Mouse (Mus musculus): ENCODE results near the gene Syt17. TPM values are rescaled to one million over a fixed set of nuclear protein-coding genes. Genes with fewer than 3 reads are reported as not detected.

Syt17 gene
- polyA plus RNA-seq, 1 experiment, result 5.4 TPM

- TF ChIP-seq POLR2A (IDR thresholded peaks at IDR 0.05; ENCODE audit: insufficient read length, low read depth) (no peak), USF1 (IDR thresholded peaks at IDR 0.05; ENCODE audit: low read depth) (no peak), MYOD1 (IDR thresholded peaks at IDR 0.05; ENCODE audit: control insufficient read depth in 1 of 3, insufficient read length in 2 of 3, low read depth in 2 of 3) (peak in 2 of 3 experiments; percentile 47 to 55), MYOG (IDR thresholded peaks at IDR 0.05; ENCODE audit: control insufficient read depth in 1 of 3, insufficient read depth in 1 of 3, insufficient read length in 2 of 3, low read depth in 2 of 3) (peak in 1 of 3 experiments; percentile 7), E2F4 (IDR thresholded peaks at IDR 0.05; ENCODE audit: insufficient read depth) (no peak), CEBPB (IDR thresholded peaks at IDR 0.05; ENCODE audit: insufficient read depth, poor library complexity, severe bottlenecking) (no peak)
- no peak overlapping the region for H3K4me3 ChIP-seq
- H3K79me2 ChIP-seq (ENCODE audit: control insufficient read depth, insufficient read depth), result no peaks in the 10 kb centered on the region
- no peaks in the 10 kb centered on the region for H3K27me3 ChIP-seq (ENCODE audit: control insufficient read depth, insufficient read depth, insufficient read length)
- no peaks in the 10 kb centered on the region for H3K36me3 ChIP-seq (ENCODE audit: control insufficient read depth, insufficient read depth)
- H3ac ChIP-seq (ENCODE audit: control insufficient read depth, insufficient read length), result no peak overlapping the region
- peak overlapping the region; percentile 44 for H3K4me2 ChIP-seq (ENCODE audit: low read depth)
Observed at GRCm38 (mm10) chr7:118462818-118463762, 15.1 kb upstream of the Syt17 start.

DNA sequence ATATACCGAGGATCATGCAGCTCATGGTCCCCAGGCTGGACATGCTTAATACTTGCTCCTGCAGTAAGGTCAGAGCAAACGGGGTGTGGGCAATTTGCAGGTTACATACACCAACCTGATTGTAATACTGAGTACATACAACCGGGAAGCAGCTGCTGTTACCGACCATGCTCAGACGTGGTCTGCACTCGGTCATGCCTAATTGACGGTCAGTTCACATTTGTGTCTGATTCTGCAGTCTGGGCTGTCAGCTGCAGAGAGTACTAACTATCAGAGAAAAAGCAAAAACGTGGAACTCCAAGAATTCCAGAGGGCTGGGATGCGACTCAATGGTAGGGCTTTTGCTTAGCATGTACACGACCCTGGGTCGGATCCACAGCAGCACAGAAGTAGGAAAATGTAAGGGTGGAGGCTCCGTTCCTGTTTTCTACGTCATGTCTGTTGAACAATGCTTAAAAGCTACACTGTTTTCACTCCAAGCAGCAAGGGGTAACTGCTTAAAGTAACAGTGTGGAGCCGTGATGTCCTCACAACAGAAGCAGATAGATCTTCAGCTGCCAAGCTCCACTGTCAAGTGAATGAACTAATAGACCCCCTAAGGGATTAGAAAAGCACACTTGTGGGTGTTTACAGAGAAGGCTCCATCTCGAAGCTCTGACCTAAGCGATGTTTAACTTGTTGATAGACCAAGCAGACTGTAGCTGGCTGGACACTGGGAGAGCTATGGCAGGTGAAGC, 13.5 kb upstream of the Syt17 start:
- TF ChIP-seq MYOD1 (IDR thresholded peaks at IDR 0.05; ENCODE audit: control insufficient read depth in 1 of 3, insufficient read length in 2 of 3, low read depth in 2 of 3) (peak in 1 of 3 experiments; percentile 20), SRF (IDR thresholded peaks at IDR 0.05; ENCODE audit: control insufficient read depth, insufficient read length, low read depth) (no peak)
- H3K27me3 ChIP-seq (ENCODE audit: control insufficient read depth, insufficient read depth, insufficient read length), result no peaks in the 10 kb centered on the region
- no peak overlapping the region for H3K4me2 ChIP-seq (ENCODE audit: low read depth)
- no peak overlapping the region for H3ac ChIP-seq (ENCODE audit: control insufficient read depth, insufficient read length)
- H3K4me3 ChIP-seq, result no peak overlapping the region
- H3K36me3 ChIP-seq (ENCODE audit: control insufficient read depth, insufficient read depth), result no peaks in the 10 kb centered on the region
- H3K79me2 ChIP-seq (ENCODE audit: control insufficient read depth, insufficient read depth), result no peaks in the 10 kb centered on the region

DNA sequence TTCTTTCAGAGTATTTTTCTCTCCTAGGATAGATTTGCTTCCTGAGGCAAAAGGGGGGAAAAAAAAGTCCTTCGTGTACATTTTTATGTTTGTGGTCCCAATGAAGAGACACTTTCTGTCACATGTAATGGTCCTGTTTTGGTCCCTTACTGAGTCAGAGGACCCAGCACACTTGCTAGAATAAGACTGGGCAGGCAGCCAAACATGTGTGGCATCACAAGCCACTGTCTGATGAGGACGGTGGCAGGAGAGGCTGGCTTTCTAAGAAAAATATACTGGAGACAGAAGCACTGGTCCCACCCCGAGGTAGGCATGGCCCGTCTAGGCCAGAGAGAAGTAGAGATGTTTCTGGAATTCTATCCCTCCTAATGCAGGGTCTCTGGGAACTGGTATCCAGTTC, 5.7 kb upstream of the Syt17 start:
- no peak overlapping the region for H3ac ChIP-seq (ENCODE audit: control insufficient read depth, insufficient read length)
- TF ChIP-seq MYOD1 (IDR thresholded peaks at IDR 0.05; ENCODE audit: control insufficient read depth in 1 of 3, insufficient read length in 2 of 3, low read depth in 2 of 3) (no peak), SRF (IDR thresholded peaks at IDR 0.05; ENCODE audit: control insufficient read depth, insufficient read length, low read depth) (no peak), MAX (IDR thresholded peaks at IDR 0.05; ENCODE audit: low read depth) (no peak), TCF12 (IDR thresholded peaks at IDR 0.05; ENCODE audit: insufficient read depth, poor library complexity, severe bottlenecking) (no peak), POLR2AphosphoS2 (IDR thresholded peaks at IDR 0.05; ENCODE audit: insufficient read length, low read depth) (no peak), TCF3 (IDR thresholded peaks at IDR 0.05; ENCODE audit: insufficient read length, low read depth) (no peak), USF1 (IDR thresholded peaks at IDR 0.05; ENCODE audit: low read depth) (no peak), MYOG (IDR thresholded peaks at IDR 0.05; ENCODE audit: control insufficient read depth in 1 of 3, insufficient read depth in 1 of 3, insufficient read length in 2 of 3, low read depth in 2 of 3) (no peak), CEBPB (IDR thresholded peaks at IDR 0.05; ENCODE audit: insufficient read depth, poor library complexity, severe bottlenecking) (no peak), POLR2A (IDR thresholded peaks at IDR 0.05; ENCODE audit: insufficient read length, low read depth) (no peak)

GRCm38 (mm10) chr7:118452940-118453339, 4.9 kb upstream of the Syt17 start:
- Histone ChIP-seq H3K36me3 (ENCODE audit: control insufficient read depth, insufficient read depth) (no peaks in the 10 kb centered on the region), H3K4me3 (no peak overlapping the region), H3K27me3 (ENCODE audit: control insufficient read depth, insufficient read depth, insufficient read length) (no peaks in the 10 kb centered on the region), H3ac (ENCODE audit: control insufficient read depth, insufficient read length) (no peak overlapping the region), H3K4me2 (ENCODE audit: low read depth) (no peak overlapping the region), H3K79me2 (ENCODE audit: control insufficient read depth, insufficient read depth) (no peaks in the 10 kb centered on the region)
- TF ChIP-seq MYOD1 (IDR thresholded peaks at IDR 0.05; ENCODE audit: control insufficient read depth in 1 of 3, insufficient read length in 2 of 3, low read depth in 2 of 3) (peak in 1 of 3 experiments; percentile 75), MYOG (IDR thresholded peaks at IDR 0.05; ENCODE audit: control insufficient read depth in 1 of 3, insufficient read depth in 1 of 3, insufficient read length in 2 of 3, low read depth in 2 of 3) (peak in 1 of 3 experiments; percentile 24), POLR2A (IDR thresholded peaks at IDR 0.05; ENCODE audit: insufficient read length, low read depth) (no peak), REST (IDR thresholded peaks at IDR 0.05; ENCODE audit: insufficient read depth, insufficient read length) (no peak), USF1 (IDR thresholded peaks at IDR 0.05; ENCODE audit: low read depth) (no peak), TCF12 (IDR thresholded peaks at IDR 0.05; ENCODE audit: insufficient read depth, poor library complexity, severe bottlenecking) (no peak), POLR2AphosphoS2 (IDR thresholded peaks at IDR 0.05; ENCODE audit: insufficient read length, low read depth) (no peak)

More for the DNA sequence above, 5.7 kb upstream of the Syt17 start:
- Histone ChIP-seq H3K4me2 (ENCODE audit: low read depth) (no peak overlapping the region), H3K4me3 (no peak overlapping the region), H3K36me3 (ENCODE audit: control insufficient read depth, insufficient read depth) (no peaks in the 10 kb centered on the region), H3K79me2 (ENCODE audit: control insufficient read depth, insufficient read depth) (no peaks in the 10 kb centered on the region), H3K27me3 (ENCODE audit: control insufficient read depth, insufficient read depth, insufficient read length) (no peaks in the 10 kb centered on the region)
